Mouse (Mus musculus) c-Kit-positive CD71-negative TER-119-negative erythroid progenitor cells, embryonic 14.5 days (primary cell): ENCODE results near the gene Gm11127.
"Not testable (repeated sequence)": the region's sequence is repeated elsewhere in the genome, so short reads cannot be mapped to it uniquely, and the experiment has no call there.

Experiments
- DNase-seq: peaks from one replicate; pipeline ENCODE4 v3.0.0-alpha.2; 2013; ENCODE audit warnings: low read depth

Gene Gm11127

DNA sequence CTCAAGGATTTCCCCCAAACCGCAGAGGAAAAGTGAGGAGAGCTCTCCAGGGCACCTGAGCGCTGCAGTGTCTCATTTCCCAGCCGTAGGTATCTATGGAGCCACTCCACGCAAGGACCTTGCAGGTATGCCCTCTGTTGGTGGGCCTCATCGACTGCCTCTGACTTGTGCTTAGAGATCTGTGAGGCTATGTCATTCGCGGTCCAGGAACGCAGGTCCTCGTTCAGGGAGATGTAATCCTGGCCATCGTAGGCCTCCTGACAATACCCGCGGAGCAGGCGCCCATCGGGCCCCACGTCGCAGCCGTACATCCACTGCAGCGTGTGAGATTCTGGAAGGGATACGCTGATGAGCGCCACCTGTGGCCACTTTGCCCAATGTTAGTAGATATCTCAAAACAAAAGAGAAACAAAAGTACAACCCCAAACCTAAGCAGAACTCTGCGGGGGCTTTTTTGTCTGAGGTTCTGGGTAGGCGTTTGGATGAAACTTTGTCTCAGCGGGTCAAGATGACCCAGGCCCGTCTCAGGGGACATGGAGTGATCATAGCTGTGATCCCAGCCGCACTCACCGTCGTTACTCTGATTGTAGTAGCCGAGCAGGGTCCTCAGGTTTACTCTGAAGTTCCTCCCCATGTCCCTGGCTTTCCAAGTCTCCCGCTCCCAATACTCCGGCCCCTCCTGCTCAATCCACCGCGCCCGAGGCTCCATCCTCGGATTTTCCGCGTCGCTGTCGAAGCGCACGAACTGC lies 26.4 kb downstream of the Gm11127 start:
- not testable (repeated sequence) for DNase-seq

DNA sequence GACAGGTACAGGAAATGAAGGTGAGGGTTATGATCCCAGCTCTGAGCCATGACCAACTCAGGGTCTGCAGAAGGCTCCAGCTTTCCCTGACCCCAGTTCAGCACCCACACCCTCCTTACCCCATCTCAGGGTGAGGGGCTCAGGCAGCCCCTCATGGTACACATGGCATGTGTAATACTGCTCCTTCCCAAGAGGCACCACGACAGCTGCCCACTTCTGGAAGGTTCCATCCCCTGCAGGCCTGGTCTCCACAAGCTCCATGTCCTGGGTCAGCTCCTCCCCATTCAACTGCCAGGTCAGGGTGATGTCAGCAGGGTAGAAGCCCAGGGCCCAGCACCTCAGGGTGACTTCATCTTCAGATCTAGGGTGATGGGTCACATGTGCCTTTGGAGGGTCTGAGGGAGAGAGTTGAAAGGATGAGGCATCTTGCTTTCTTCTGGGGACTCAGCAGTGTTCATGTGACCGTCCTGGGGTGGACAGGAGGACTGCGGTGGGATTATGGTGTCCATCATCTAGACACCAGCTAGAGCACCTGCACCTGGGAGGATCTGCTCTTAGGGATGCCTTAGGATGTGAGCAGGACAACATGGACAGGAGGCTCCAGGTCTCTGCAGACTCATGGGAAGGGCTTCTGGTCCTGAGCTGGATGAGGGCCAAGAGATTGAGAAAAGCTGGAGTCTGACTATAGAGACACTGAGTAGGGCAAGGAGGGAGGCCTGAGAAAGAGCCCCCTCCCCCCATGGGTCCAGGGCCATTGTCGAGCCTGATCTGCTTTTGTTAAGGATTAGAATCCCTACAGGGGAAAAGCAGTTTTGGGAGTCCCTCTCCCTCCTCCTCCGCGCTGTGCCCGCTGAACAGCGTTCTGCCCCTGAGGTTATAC lies 27.2 kb downstream of the Gm11127 start:
- DNase-seq, result not testable (repeated sequence)

DNA sequence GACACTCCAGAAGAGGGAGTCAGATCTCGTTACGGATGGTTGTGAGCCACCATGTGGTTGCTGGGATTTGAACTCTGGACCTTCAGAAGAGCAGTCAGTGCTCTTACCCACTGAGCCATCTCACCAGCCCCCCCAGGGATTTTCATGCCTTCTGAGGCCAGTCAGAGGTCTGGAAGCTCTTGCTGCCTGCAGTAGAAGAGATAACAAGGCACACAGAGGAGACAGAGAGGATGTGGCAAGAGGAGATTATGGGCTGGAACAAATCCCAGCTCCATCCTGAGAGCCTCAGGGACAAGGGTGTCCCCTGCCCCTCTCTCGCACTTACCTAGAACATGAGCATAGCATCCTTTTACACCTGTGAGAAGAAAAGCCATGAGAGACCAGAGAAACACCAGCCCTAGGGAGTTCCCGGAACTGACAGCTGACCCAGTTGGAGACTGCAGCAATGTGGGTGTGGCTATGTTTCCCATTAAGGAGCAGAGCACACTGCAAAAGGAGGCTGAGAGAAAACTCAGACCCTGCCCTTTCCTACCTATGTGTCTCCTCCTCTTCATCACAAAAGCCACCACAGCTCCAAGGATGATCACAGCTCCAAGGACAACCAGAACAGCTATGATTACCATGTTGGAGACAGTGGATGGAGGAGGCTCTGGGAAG lies 28.0 kb downstream of the Gm11127 start:
- DNase-seq, result not testable (repeated sequence)

DNA sequence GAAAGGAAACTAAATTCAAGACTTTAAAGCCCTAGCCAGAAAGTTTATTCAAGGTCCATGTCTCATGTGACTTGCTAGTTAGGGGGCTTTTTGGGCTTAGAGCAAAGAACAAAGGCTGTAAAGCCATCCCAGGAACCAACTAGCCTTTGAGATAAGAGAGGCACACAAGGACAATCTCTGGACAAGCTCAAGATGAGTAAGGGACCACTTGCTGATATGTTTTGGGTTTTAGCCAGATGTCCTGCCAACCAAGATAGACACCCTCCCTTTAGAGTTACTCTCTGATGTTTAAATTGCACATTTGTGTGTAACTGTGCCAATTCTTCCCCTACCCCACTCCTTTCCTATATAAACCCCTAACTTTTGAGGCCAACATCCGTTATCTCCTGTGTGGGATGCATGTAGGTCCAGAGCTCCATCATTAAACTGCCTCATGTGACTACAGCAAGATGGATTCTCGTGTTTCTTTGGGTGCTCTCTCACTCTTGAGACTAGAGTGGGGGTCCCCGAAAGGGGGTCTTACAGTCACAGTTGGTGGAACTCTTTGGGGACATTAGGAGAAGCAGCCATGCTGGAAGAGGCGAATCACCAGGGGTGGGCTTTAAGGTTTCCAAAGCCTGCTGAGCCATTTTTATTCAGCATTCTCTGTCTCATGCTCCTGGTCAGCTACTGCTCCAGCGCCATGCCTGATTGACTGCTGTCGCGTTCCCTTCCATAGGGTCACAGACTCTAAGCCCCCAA lies 29.1 kb downstream of the Gm11127 start:
- no peak for DNase-seq

DNA sequence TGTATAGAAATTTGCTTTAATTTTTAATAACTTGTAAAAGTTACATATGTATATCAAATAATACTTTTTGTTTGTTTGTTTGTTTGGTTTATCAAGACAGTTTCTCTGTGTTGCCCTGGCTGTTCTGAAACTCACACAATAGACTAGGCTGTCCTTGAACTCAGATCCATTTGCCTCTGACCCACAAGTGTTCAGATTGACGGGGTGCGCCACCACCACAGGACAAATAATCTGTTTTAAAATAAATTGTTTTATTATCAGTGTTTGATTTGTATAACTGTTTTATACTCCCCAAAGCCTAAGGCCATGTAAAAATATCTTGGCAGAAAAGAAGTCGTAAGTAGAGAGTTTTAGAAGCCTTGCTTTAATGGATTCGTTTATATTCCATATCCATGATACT lies 30.5 kb downstream of the Gm11127 start:
- no peak for DNase-seq

DNA sequence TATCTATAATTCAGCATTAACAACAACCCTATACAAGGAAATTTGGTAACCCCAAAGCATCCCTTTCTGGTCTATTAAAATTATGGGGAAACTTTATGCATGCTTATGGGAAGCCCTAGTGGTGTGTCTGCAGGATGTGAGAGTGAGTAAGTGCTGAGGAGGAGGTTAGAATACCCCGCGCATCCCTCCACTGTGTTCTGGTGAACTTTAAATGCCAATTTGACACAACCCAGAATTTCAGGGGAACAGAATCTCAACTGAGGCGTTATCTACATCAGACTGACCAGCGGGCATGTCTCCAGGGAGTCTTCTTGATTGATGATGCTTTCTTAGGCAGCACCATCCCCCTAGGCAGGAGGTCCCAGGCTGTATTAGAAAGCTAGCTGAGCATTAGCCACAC lies 32.3 kb downstream of the Gm11127 start:
- no peak for DNase-seq

DNA sequence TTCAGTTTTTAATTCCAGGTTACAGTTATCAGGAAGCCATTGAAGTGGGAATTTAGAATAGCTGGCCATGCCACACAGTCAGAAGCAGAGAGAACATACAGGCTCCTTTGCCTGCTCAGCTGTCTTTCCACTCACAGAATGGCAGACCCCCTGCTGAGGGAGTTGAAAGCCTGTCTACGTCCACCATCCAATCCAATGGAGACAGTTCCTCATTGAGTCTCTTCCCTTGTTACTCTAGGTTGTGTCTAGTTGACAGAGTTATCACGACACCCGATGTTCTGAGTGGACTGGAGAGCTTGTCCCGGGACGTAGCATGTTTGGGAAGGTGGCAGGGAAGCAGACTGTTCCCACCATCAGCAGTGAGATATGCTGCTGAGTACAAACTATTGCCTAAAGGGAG lies 33.0 kb downstream of the Gm11127 start:
- no peak for DNase-seq

DNA sequence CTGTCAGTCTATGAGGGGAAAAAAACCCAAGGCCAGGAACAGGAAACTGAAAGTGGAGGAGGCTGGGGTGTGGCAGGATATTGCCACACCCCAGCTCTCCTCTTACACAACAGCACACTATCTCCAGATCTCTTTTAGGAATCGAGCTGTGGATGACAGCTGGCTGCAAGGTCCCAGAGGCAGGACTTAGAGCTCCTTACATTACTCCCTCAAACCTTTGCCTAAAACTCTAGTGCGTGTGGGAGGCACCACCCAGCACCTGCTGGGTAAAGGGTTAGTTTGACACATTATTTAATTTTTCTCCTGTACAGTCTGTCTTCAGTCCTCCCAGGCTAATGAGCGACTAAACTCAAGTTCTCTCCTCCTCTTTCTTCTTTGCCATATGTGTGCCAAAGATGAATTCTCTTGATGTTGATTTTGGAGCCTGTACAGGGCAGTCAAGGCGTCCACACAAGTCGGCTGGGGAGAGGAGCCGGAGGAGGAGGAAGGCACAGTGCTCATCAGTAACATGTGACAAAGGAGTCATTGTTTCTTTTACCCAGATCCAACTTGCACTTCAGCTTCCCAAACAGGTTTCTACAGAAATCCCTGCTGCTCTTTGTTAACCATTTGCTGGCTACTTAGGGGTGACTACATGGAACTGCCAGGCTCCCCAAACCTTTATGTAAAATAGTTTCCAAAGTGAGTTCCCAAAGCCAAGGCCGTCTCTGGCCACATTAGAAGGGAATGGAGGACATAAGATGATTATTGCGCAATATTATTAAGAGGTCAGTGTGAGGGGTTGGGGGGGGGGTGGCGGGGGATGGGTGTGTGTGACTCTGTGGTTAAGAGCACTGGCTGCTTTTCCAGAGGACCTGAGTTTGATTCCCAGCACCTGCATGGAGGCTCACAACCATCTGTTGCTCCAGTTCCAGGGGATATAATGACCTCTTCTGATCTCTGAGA lies 34.2 kb downstream of the Gm11127 start:
- DNase-seq, result no peak

DNA sequence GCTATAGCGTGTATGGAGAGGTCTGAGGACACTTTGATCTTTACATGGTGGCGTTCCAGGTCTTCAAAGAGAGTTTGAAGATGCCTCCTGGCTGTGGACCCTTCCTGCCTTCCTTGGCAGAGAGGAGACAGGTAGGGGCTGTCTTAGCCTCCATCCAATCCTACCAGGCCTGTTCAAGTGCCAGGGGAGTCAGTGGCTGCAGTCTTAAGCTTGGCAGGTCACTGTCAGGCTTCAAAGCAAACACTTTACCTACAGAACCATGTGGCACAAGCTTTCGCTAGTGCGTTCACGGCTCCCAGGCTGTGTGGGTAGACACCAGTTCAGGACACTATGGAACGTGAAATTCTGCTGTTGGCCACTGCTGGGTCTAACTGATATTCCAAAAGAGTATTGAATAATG lies 35.2 kb downstream of the Gm11127 start:
- DNase-seq, result no peak

DNA sequence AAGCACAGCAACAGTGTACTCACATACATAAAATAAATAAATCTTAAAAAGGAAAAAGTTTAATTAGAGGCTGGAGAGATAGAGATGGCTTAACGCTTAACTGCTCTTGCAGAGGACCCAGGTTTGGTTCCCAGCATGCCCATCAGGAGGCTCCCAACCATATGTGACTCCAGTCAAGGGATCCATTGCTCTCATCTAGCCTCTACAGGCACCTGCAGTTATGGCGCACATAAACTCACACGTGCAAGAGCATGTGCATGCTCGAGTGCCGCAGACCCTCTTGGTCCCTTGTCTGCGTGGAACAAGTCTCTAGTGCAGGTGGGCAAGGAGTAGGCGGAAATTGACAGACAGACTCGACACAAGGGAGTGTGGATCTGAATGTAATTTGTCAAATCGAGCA lies 36.1 kb downstream of the Gm11127 start:
- DNase-seq, result no peak

DNA sequence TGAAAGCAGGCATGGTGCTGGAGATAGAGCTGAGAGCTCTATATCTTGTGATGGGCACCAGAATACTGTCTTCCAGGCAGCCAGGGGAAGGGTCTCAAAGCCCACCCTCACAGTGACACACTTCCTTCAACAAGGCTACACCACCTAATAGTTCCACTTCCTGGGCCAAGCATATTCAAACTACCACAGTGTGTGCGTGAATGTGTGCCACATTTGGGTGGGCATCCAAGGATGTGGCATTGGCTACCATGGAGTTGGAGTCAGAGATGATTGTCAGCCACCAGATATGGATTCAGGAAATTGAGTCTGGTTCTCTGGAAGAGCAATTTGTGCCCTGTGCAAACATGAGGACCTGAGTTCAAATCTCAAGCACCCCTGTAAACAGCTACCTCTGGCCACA lies 36.9 kb downstream of the Gm11127 start:
- no peak for DNase-seq

DNA sequence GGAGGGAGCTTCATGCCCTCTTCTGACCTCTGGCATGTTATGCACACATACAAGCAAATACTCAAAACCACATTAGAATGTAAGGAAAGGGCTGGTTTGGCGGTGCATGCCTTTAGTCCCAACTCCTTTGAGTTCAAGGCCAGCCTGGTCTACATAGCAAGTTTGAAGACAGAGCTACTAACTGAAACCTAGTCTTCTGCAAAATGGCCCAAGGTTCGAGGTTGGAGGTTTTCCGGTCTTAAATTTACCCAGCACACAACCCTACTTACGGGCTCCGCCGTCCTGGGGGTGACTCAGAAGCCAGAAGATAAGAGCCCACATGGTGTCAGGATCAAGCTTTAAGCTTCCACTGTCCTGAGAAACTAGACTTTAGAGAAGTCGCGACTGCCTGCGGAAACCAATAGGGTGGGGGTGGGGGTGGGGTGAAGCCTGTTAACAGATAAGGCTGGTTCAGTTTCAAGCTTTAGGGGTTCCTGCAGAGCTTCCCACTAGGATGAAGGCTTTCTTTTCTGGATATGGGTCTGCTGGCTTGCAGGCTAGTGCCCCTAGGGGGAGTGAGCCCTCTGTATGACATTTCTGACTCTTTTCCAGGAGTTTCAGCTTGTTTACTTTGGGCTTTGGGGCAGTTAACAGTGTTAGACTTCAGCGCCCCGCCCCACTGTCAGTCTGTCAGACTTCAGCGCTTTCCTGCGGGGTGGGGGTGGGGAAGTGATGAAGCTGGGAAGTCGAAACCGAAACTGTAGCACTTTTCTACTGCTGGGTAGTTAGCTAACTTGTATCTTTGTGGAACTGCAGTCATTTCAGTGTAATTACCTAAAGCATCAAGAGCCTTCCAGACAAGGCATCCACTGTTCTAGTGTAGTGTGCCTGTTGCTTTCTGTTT lies 37.7 kb downstream of the Gm11127 start, which contains the start of gene H2-T24:
TSS of gene H2-T24 (minus strand) at position 370 of the 883 bp plus-strand sequence.
- DNase-seq, result no peak

DNA sequence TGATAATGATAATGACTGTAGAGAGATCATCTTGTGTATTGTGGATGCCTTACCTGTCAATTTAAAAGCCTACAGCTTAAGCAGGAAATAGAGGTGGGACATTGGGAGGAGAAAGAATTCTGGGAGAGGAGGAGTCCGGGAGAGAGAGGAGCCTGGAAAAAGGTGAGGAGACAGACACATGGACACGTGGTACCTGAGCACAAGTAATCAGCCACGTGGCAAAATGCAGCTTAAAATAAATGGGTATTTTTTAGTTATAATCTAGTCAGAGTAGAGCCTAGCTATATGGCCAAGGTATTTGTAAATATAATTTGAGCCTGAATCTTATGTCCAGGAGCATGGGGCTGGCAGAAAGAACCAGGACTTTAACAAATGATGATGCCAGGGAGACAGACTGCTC lies 38.7 kb downstream of the Gm11127 start:
- no peak for DNase-seq

DNA sequence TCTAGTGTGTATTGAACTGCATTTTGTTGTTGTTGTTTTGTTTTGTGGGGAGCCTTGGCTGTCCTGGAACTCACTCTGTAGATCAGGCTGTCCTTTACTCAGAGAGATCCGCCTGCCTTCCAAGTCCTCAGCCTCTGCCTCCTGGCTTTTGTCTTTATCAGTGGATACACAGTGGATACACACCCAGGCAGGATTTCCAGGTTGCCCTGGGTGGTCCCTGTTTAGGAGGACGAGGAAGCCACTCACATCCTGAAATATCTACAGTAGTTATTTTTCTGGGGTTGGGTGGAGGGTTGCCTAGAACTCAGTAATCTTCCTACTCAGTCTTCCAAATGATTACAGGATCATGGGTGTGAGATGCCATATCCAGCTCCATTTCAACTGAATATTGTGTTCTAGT lies 39.2 kb downstream of the Gm11127 start:
- no peak for DNase-seq

DNA sequence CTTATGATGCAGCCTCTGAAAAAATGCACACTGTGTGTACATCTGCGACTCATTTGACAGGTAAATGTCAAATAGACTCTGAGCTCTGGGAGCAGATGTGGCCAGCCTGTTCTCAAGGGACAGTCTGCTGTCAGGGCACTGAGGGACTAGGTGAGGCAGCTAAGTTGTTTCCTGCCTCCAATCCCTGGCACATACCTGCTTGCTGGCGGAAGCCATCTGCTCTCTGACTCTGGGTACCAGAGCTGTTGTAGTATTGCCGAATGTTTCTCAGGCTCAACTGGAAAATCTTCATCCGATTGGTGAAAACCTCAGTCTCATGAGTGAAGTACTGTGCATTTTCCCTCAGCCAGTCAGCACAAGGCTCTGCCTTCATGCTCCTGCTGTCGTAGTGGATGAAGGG lies 41.1 kb downstream of the Gm11127 start:
- no peak for DNase-seq

DNA sequence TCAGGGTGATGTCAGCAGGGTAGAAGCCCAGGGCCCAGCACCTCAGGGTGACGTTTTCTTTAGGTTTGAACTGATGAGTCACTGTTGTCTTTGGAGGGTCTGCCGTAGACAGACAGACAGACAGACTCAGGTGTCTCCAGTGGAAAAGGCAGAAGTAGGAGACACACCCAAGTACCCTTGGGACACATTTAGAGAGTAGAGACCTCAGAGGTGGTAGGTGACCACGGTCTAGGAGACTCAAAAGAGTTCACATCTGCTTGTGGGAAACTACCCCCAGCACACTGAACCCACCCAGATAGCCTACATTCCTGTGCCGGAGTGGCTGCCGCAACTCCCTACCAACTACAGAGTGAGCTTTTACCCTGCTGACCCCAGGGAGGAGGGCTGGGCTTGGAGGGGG lies 43.2 kb downstream of the Gm11127 start:
- DNase-seq, result no peak
